Mouse (Mus musculus): ENCODE results near the gene Gmds. TPM values are rescaled to one million over a fixed set of nuclear protein-coding genes. Genes with fewer than 3 reads are reported as not detected.
A peak's percentile ranks its signal among the peaks of the same experiment; 100 is the strongest.

The Gmds gene
- polyA plus RNA-seq, 1 experiment from 2014 or later, result 27.3 TPM

GRCm38 (mm10) chr13:31803166-31804093 lies 535.1 kb downstream of the Gmds start:
- Histone ChIP-seq H3K4me1 (replicated peaks) (peaks cover 49% of the 10 kb centered on the region), H3K4me3 (replicated peaks) (0 out of 2 replicates have a peak overlapping the region, but pooled peaks have one; percentile 14), H3K27ac (no peak overlapping the region), H3K4me2 (replicated peaks) (no peak overlapping the region), H3K36me3 (no peaks in the 10 kb centered on the region), H3K9me3 (no peaks in the 10 kb centered on the region), H3K9ac (replicated peaks) (no peak overlapping the region), H3K27me3 (peaks cover 100% of the 10 kb centered on the region)
- under 1% methylated on average over 31 of the region's 31 CpGs for WGBS
- no peak for ATAC-seq

GRCm38 (mm10) chr13:31802447-31802846 lies 536.1 kb downstream of the Gmds start:
- Histone ChIP-seq H3K4me1 (replicated peaks) (peaks cover 40% of the 10 kb centered on the region), H3K4me2 (replicated peaks) (no peak overlapping the region), H3K9ac (replicated peaks) (no peak overlapping the region), H3K27ac (no peak overlapping the region), H3K9me3 (no peaks in the 10 kb centered on the region), H3K27me3 (peaks cover 98% of the 10 kb centered on the region), H3K36me3 (no peaks in the 10 kb centered on the region), H3K4me3 (replicated peaks) (no peak overlapping the region)
- 6% methylated on average over 5 of the region's 5 CpGs for WGBS
- ATAC-seq, result no peak

GRCm38 (mm10) chr13:31801703-31802305 lies 536.7 kb downstream of the Gmds start:
- Histone ChIP-seq H3K36me3 (no peaks in the 10 kb centered on the region), H3K4me3 (replicated peaks) (peak overlapping the region; percentile 34), H3K9ac (replicated peaks) (no peak overlapping the region), H3K27me3 (peaks cover 92% of the 10 kb centered on the region), H3K27ac (no peak overlapping the region), H3K4me2 (replicated peaks) (peak overlapping the region; percentile 57), H3K4me1 (replicated peaks) (peaks cover 33% of the 10 kb centered on the region), H3K9me3 (no peaks in the 10 kb centered on the region)
- ATAC-seq, result peak; percentile 22; the same call in 1 of the 2 replicates
- under 1% methylated on average over 25 of the region's 25 CpGs for WGBS

GRCm38 (mm10) chr13:31800581-31801576 lies 537.7 kb downstream of the Gmds start:
- Histone ChIP-seq H3K4me1 (replicated peaks) (peaks cover 24% of the 10 kb centered on the region), H3K36me3 (no peaks in the 10 kb centered on the region), H3K4me3 (replicated peaks) (peak overlapping the region; percentile 34), H3K4me2 (replicated peaks) (peak overlapping the region; percentile 57), H3K9me3 (no peaks in the 10 kb centered on the region), H3K27ac (no peak overlapping the region), H3K9ac (replicated peaks) (0 out of 2 replicates have a peak overlapping the region, but pooled peaks have one; percentile 32), H3K27me3 (peaks cover 82% of the 10 kb centered on the region)
- 1% methylated on average over 40 of the region's 43 CpGs for WGBS
- peak; percentile 87 for ATAC-seq

GRCm38 (mm10) chr13:31798075-31798474 lies 540.5 kb downstream of the Gmds start:
- no peak overlapping the region for H3K9ac ChIP-seq (replicated peaks)
- H3K27me3 ChIP-seq, result peaks cover 65% of the 10 kb centered on the region
- WGBS, result 35% methylated on average over 9 of the region's 9 CpGs
- no peak for ATAC-seq
- H3K36me3 ChIP-seq, result no peaks in the 10 kb centered on the region
- H3K27ac ChIP-seq, result no peak overlapping the region
- no peak overlapping the region for H3K4me3 ChIP-seq (replicated peaks)
- no peak overlapping the region for H3K4me2 ChIP-seq (replicated peaks)
- H3K4me1 ChIP-seq (replicated peaks), result peaks cover 17% of the 10 kb centered on the region
- H3K9me3 ChIP-seq, result no peaks in the 10 kb centered on the region

DNA sequence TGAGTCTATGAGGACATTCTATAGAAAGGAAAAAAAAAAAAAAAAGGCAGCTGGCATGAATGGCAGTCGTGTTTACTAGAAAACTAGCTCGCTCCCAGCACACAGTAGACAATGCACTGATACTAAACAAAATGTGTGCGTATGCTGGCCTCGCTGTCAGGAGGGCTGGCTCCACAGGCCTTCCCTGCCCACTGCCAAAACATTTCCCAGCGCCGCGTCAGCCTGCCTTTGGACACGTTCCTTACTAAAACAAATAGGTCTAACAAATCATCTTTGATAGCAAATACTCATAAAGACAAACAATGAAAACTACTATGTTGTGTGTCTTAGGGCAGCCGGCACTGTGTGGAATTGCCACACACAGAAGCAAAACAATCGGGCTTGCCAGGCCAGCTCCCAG lies 541.2 kb downstream of the Gmds start:
- WGBS, result 76% methylated on average over 10 of the region's 10 CpGs

GRCm38 (mm10) chr13:31793163-31793562 lies 545.4 kb downstream of the Gmds start:
- Histone ChIP-seq H3K27me3 (peaks cover 18% of the 10 kb centered on the region), H3K4me2 (replicated peaks) (0 out of 2 replicates have a peak overlapping the region, but pooled peaks have one; percentile 33), H3K4me1 (replicated peaks) (no peaks in the 10 kb centered on the region), H3K4me3 (replicated peaks) (no peak overlapping the region), H3K27ac (no peak overlapping the region), H3K9ac (replicated peaks) (no peak overlapping the region), H3K36me3 (no peaks in the 10 kb centered on the region), H3K9me3 (no peaks in the 10 kb centered on the region)
- 0 out of 2 replicates have a peak, but pooled peaks have one; percentile 35 for ATAC-seq
- 61% methylated on average over 5 of the region's 5 CpGs for WGBS

More for the DNA sequence above, 541.2 kb downstream of the Gmds start:
- ATAC-seq, result no peak
- H3K4me2 ChIP-seq (replicated peaks), result no peak overlapping the region
- no peak overlapping the region for H3K4me3 ChIP-seq (replicated peaks)
- no peak overlapping the region for H3K9ac ChIP-seq (replicated peaks)
- peaks cover 60% of the 10 kb centered on the region for H3K27me3 ChIP-seq
- H3K27ac ChIP-seq, result no peak overlapping the region
- H3K4me1 ChIP-seq (replicated peaks), result peaks cover 17% of the 10 kb centered on the region
- H3K36me3 ChIP-seq, result no peaks in the 10 kb centered on the region
- H3K9me3 ChIP-seq, result no peaks in the 10 kb centered on the region

DNA sequence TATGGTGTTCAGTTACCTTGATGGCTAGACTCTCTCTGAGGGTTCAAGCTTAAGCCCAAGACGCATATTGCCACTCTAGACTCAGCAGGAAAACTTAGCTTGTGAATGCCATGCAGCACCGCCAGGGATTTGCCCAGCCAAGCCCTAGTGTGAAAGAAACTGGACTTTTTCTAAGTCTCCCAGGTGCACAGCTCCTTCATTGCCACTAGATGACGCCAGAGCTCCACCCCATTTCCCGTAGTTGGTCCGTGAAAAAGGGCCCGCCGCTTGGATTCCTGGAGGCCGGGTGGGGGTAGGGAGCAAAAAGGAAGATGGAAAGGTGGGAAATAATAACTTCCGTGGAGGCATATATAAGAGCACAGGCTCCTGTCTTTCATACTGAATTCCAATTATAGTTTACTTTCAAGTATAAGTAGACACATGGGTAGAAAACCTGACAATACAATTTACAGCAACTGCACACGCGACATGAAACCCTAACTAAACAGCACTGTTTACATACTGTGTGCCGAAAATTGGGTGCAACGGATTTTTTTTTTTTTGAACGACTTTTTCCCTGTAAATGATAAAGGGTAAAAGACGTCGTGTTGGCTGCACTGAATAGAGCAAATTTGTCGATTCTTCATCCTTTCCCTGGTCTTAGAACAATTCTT lies 545.9 kb downstream of the Gmds start:
- Histone ChIP-seq H3K36me3 (no peaks in the 10 kb centered on the region), H3K4me3 (replicated peaks) (no peak overlapping the region), H3K9ac (replicated peaks) (no peak overlapping the region), H3K4me1 (replicated peaks) (no peaks in the 10 kb centered on the region), H3K4me2 (replicated peaks) (peak overlapping the region; percentile 33), H3K27ac (no peak overlapping the region), H3K27me3 (peaks cover 12% of the 10 kb centered on the region), H3K9me3 (no peaks in the 10 kb centered on the region)
- ATAC-seq, result peak; percentile 81
- 24% methylated on average over 17 of the region's 17 CpGs for WGBS

DNA sequence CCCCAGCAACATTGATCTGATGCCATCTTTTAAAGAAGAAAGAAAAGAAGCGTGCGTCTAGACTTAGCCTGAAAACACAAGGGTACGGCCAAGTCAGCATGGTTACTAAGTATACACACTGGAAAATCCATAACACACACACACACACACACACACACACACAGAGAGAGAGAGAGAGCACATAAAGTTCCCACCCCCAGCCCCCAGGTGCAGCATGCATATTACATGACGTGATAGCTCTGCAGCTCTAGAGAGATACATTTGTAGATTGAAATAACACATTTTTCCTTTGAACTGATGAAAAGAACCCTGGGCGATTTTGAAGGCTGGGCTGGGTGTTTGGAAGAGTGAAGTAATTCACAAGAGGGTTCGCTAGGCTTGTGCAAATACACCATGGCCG lies 553.8 kb downstream of the Gmds start:
- no peaks in the 10 kb centered on the region for H3K4me1 ChIP-seq (replicated peaks)
- no peaks in the 10 kb centered on the region for H3K9me3 ChIP-seq
- 84% methylated on average over 7 of the region's 7 CpGs for WGBS
- no peak overlapping the region for H3K4me3 ChIP-seq (replicated peaks)
- ATAC-seq, result no peak
- no peak overlapping the region for H3K27ac ChIP-seq
- no peaks in the 10 kb centered on the region for H3K36me3 ChIP-seq
- no peaks in the 10 kb centered on the region for H3K27me3 ChIP-seq
- no peak overlapping the region for H3K4me2 ChIP-seq (replicated peaks)
- H3K9ac ChIP-seq (replicated peaks), result no peak overlapping the region

DNA sequence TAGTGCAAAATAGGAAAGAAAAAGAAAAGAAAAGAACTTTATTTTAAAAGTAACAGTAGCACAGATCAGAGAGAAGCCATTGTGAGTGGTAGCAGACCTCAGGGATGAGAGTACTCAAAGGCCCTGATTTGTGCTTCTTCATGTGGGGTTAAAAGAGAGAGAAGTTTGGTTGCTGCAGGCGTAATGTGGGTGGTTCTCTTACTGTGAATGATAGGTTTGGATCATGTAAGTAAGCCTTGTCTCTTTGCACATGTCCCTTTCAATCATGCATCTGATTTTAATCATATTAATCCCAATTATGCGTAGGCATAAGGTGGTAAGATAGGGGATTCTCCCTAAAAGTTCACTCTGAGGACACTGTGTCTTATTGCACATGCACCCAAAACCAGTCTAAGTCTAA lies 556.5 kb downstream of the Gmds start:
- H3K36me3 ChIP-seq, result no peaks in the 10 kb centered on the region
- H3K9me3 ChIP-seq, result no peaks in the 10 kb centered on the region
- no peak overlapping the region for H3K4me3 ChIP-seq (replicated peaks)
- no peak overlapping the region for H3K4me2 ChIP-seq (replicated peaks)
- no peaks in the 10 kb centered on the region for H3K4me1 ChIP-seq (replicated peaks)
- no peaks in the 10 kb centered on the region for H3K27me3 ChIP-seq
- no peak for ATAC-seq
- no peak overlapping the region for H3K27ac ChIP-seq
- no peak overlapping the region for H3K9ac ChIP-seq (replicated peaks)
- WGBS, result 94% methylated on average over 2 of the region's 2 CpGs

DNA sequence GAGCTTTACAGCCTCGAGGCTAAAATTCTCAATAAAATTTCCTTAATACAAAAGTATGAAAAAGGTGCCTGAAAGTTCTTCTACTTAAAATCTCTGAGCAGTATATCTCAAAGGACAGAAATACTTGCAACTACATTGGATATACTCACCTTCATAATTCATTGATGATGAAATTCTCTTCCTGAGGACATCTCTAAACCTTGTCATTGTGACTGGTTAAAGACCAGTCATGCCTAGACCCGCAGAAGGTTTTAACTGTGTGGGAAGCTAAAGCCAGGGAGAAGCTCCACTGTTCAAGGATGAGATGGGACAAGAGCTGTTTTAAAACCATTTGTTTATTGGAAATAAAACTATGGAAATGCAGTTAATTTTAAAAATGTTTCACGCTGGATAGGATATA lies 558.2 kb downstream of the Gmds start:
- Histone ChIP-seq H3K9ac (replicated peaks) (no peak overlapping the region), H3K4me2 (replicated peaks) (no peak overlapping the region), H3K36me3 (no peaks in the 10 kb centered on the region), H3K27me3 (no peaks in the 10 kb centered on the region), H3K9me3 (no peaks in the 10 kb centered on the region), H3K27ac (no peak overlapping the region), H3K4me1 (replicated peaks) (no peaks in the 10 kb centered on the region), H3K4me3 (replicated peaks) (no peak overlapping the region)
- ATAC-seq, result no peak
- WGBS, result 86% methylated on average over 3 of the region's 3 CpGs
